Mouse (Mus musculus): ENCODE results near the gene Srsf2.

Srsf2 gene

GRCm38 (mm10) chr11:116810528-116810927 lies 42.4 kb downstream of the Srsf2 start:
- no peak for DNase-seq (ENCODE audit: low read depth, low spot score)

- DNase-seq (ENCODE audit: low read depth, low spot score), result no peak
Observed at GRCm38 (mm10) chr11:116809520-116809919, 43.4 kb downstream of the Srsf2 start.

- DNase-seq (ENCODE audit: low read depth, low spot score), result no peak
Observed at GRCm38 (mm10) chr11:116808811-116809395, 44.0 kb downstream of the Srsf2 start.

- DNase-seq (ENCODE audit: low read depth, low spot score), result no peak
Observed at GRCm38 (mm10) chr11:116807938-116808606, 44.8 kb downstream of the Srsf2 start.

GRCm38 (mm10) chr11:116807526-116807925 lies 45.4 kb downstream of the Srsf2 start:
- no peak for DNase-seq (ENCODE audit: low read depth, low spot score)

GRCm38 (mm10) chr11:116807116-116807515 lies 45.8 kb downstream of the Srsf2 start:
- DNase-seq (ENCODE audit: low read depth, low spot score), result no peak

- no peak for DNase-seq (ENCODE audit: low read depth, low spot score)
Observed at GRCm38 (mm10) chr11:116806136-116807071, 46.5 kb downstream of the Srsf2 start.

GRCm38 (mm10) chr11:116802709-116803108 lies 50.2 kb downstream of the Srsf2 start:
- no peak for DNase-seq (ENCODE audit: low read depth, low spot score)

GRCm38 (mm10) chr11:116801106-116801505 lies 51.8 kb downstream of the Srsf2 start:
- no peak for DNase-seq (ENCODE audit: low read depth, low spot score)

Measured in telencephalon, adult 2 months (tissue).